Mouse (Mus musculus): ENCODE data around the gene Btbd2. TPM values are rescaled to one million over a fixed set of nuclear protein-coding genes. Genes with fewer than 3 reads are reported as not detected.
A peak's percentile ranks its signal among the peaks of the same experiment; 100 is the strongest.
"Not testable (repeated sequence)": the region's sequence is repeated elsewhere in the genome, so short reads cannot be mapped to it uniquely, and the experiment has no call there.

Btbd2 gene
- polyA plus RNA-seq, 1 experiment from 2014 or later = 78.3 TPM

GRCm38 (mm10) chr10:80649910-80650309, 7.0 kb downstream of the Btbd2 start:
- not testable (repeated sequence) for H3K27ac ChIP-seq (ENCODE audit: low read depth, low read length); ATAC-seq (replicated peaks; ENCODE audit: low FRiP score); H3K9me3 ChIP-seq (ENCODE audit: control insufficient read depth, low read length); H3K4me3 ChIP-seq (ENCODE audit: low read depth, low read length); H3K9ac ChIP-seq (ENCODE audit: low read length); H3K27me3 ChIP-seq (ENCODE audit: control insufficient read depth, insufficient read depth, low read length); H3K4me2 ChIP-seq (ENCODE audit: low read depth, low read length, severe bottlenecking); H3K36me3 ChIP-seq (ENCODE audit: control insufficient read depth, insufficient read depth, low read length); DNase-seq (ENCODE audit: low spot score); H3K4me1 ChIP-seq (replicated peaks; ENCODE audit: control insufficient read depth, insufficient read depth, low read length)
- 91% methylated on average over 6 of the region's 6 CpGs for WGBS

GRCm38 (mm10) chr10:80646936-80647335, 9.9 kb downstream of the Btbd2 start:
- Histone ChIP-seq H3K4me1 (replicated peaks; ENCODE audit: control insufficient read depth, insufficient read depth, low read length) (no peaks in the 10 kb centered on the region), H3K4me2 (ENCODE audit: low read depth, low read length, severe bottlenecking) (no peak overlapping the region), H3K4me3 (ENCODE audit: low read depth, low read length) (no peak overlapping the region), H3K27ac (ENCODE audit: low read depth, low read length) (no peak overlapping the region), H3K9me3 (ENCODE audit: control insufficient read depth, low read length) (no peaks in the 10 kb centered on the region), H3K9ac (ENCODE audit: low read length) (no peak overlapping the region), H3K27me3 (ENCODE audit: control insufficient read depth, insufficient read depth, low read length) (no peaks in the 10 kb centered on the region), H3K36me3 (ENCODE audit: control insufficient read depth, insufficient read depth, low read length) (no peaks in the 10 kb centered on the region; the same call in 1 of the 2 replicates)
- ATAC-seq (replicated peaks; ENCODE audit: low FRiP score) (no peak), DNase-seq (ENCODE audit: low spot score) (no peak)
- 92% methylated on average over 10 of the region's 10 CpGs for WGBS

- DNase-seq (ENCODE audit: low spot score) = no peak
- Histone ChIP-seq H3K27ac (ENCODE audit: low read depth, low read length) (no peak overlapping the region), H3K4me1 (replicated peaks; ENCODE audit: control insufficient read depth, insufficient read depth, low read length) (no peaks in the 10 kb centered on the region), H3K9ac (ENCODE audit: low read length) (no peak overlapping the region), H3K27me3 (ENCODE audit: control insufficient read depth, insufficient read depth, low read length) (no peaks in the 10 kb centered on the region), H3K4me2 (ENCODE audit: low read depth, low read length, severe bottlenecking) (no peak overlapping the region), H3K9me3 (ENCODE audit: control insufficient read depth, low read length) (no peaks in the 10 kb centered on the region), H3K36me3 (ENCODE audit: control insufficient read depth, insufficient read depth, low read length) (peaks cover 20% of the 10 kb centered on the region), H3K4me3 (ENCODE audit: low read depth, low read length) (no peak overlapping the region)
- ATAC-seq (replicated peaks; ENCODE audit: low FRiP score) = no peak
- WGBS = 90% methylated on average over 6 of the region's 6 CpGs
Observed at GRCm38 (mm10) chr10:80635345-80635744, 21.5 kb downstream of the Btbd2 start.

GRCm38 (mm10) chr10:80628925-80629324, 27.9 kb downstream of the Btbd2 start:
- no peak overlapping the region for H3K9ac ChIP-seq (ENCODE audit: low read length)
- ATAC-seq (replicated peaks; ENCODE audit: low FRiP score) = no peak
- H3K36me3 ChIP-seq (ENCODE audit: control insufficient read depth, insufficient read depth, low read length) = no peaks in the 10 kb centered on the region
- H3K4me2 ChIP-seq (ENCODE audit: low read depth, low read length, severe bottlenecking) = no peak overlapping the region
- 90% methylated on average over 9 of the region's 9 CpGs for WGBS
- no peak overlapping the region for H3K4me3 ChIP-seq (ENCODE audit: low read depth, low read length)
- peaks cover 8% of the 10 kb centered on the region; the same call in 1 of the 2 replicates for H3K4me1 ChIP-seq (replicated peaks; ENCODE audit: control insufficient read depth, insufficient read depth, low read length)
- no peaks in the 10 kb centered on the region for H3K9me3 ChIP-seq (ENCODE audit: control insufficient read depth, low read length)
- no peak for DNase-seq (ENCODE audit: low spot score)
- no peak overlapping the region for H3K27ac ChIP-seq (ENCODE audit: low read depth, low read length)
- no peaks in the 10 kb centered on the region for H3K27me3 ChIP-seq (ENCODE audit: control insufficient read depth, insufficient read depth, low read length)

GRCm38 (mm10) chr10:80627685-80628084, 29.2 kb downstream of the Btbd2 start:
- no peaks in the 10 kb centered on the region for H3K9me3 ChIP-seq (ENCODE audit: control insufficient read depth, low read length)
- no peak overlapping the region for H3K4me3 ChIP-seq (ENCODE audit: low read depth, low read length)
- DNase-seq (ENCODE audit: low spot score) = no peak
- H3K27me3 ChIP-seq (ENCODE audit: control insufficient read depth, insufficient read depth, low read length) = no peaks in the 10 kb centered on the region
- H3K36me3 ChIP-seq (ENCODE audit: control insufficient read depth, insufficient read depth, low read length) = no peaks in the 10 kb centered on the region
- H3K4me2 ChIP-seq (ENCODE audit: low read depth, low read length, severe bottlenecking) = no peak overlapping the region
- H3K4me1 ChIP-seq (replicated peaks; ENCODE audit: control insufficient read depth, insufficient read depth, low read length) = peaks cover 15% of the 10 kb centered on the region; the same call in 1 of the 2 replicates
- H3K27ac ChIP-seq (ENCODE audit: low read depth, low read length) = no peak overlapping the region
- WGBS = 62% methylated on average over 2 of the region's 2 CpGs
- no peak for ATAC-seq (replicated peaks; ENCODE audit: low FRiP score)
- H3K9ac ChIP-seq (ENCODE audit: low read length) = no peak overlapping the region

GRCm38 (mm10) chr10:80625764-80626163, 31.1 kb downstream of the Btbd2 start:
- Histone ChIP-seq H3K27ac (ENCODE audit: low read depth, low read length) (no peak overlapping the region), H3K4me2 (ENCODE audit: low read depth, low read length, severe bottlenecking) (no peak overlapping the region), H3K9ac (ENCODE audit: low read length) (no peak overlapping the region), H3K27me3 (ENCODE audit: control insufficient read depth, insufficient read depth, low read length) (no peaks in the 10 kb centered on the region), H3K9me3 (ENCODE audit: control insufficient read depth, low read length) (no peaks in the 10 kb centered on the region), H3K4me1 (replicated peaks; ENCODE audit: control insufficient read depth, insufficient read depth, low read length) (peaks cover 19% of the 10 kb centered on the region; the same call in 1 of the 2 replicates), H3K36me3 (ENCODE audit: control insufficient read depth, insufficient read depth, low read length) (no peaks in the 10 kb centered on the region), H3K4me3 (ENCODE audit: low read depth, low read length) (no peak overlapping the region)
- DNase-seq (ENCODE audit: low spot score) = no peak
- ATAC-seq (replicated peaks; ENCODE audit: low FRiP score) = no peak
- 94% methylated on average over 4 of the region's 4 CpGs for WGBS

- H3K4me2 ChIP-seq (ENCODE audit: low read depth, low read length, severe bottlenecking) = peak overlapping the region; percentile 64
- 17% methylated on average over 15 of the region's 15 CpGs for WGBS
- H3K9ac ChIP-seq (ENCODE audit: low read length) = peak overlapping the region; percentile 89
- no peaks in the 10 kb centered on the region for H3K27me3 ChIP-seq (ENCODE audit: control insufficient read depth, insufficient read depth, low read length)
- H3K36me3 ChIP-seq (ENCODE audit: control insufficient read depth, insufficient read depth, low read length) = no peaks in the 10 kb centered on the region
- no peaks in the 10 kb centered on the region for H3K9me3 ChIP-seq (ENCODE audit: control insufficient read depth, low read length)
- no peak for ATAC-seq (replicated peaks; ENCODE audit: low FRiP score)
- peak overlapping the region; percentile 37 for H3K27ac ChIP-seq (ENCODE audit: low read depth, low read length)
- peaks cover 19% of the 10 kb centered on the region; the same call in 1 of the 2 replicates for H3K4me1 ChIP-seq (replicated peaks; ENCODE audit: control insufficient read depth, insufficient read depth, low read length)
- H3K4me3 ChIP-seq (ENCODE audit: low read depth, low read length) = peak overlapping the region; percentile 84
- DNase-seq (ENCODE audit: low spot score) = peak; percentile 73
Observed at GRCm38 (mm10) chr10:80623457-80624191, 33.2 kb downstream of the Btbd2 start.

GRCm38 (mm10) chr10:80622661-80623456, 34.0 kb downstream of the Btbd2 start, which contains the start of gene Csnk1g2:
Gene Csnk1g2 (plus strand): TSS chr10:80622838.
- Histone ChIP-seq H3K27ac (ENCODE audit: low read depth, low read length) (peak within 1 kb of the TSS; percentile 91), H3K9ac (ENCODE audit: low read length) (peak within 1 kb of the TSS; percentile 89), H3K36me3 (ENCODE audit: control insufficient read depth, insufficient read depth, low read length) (no peaks in the 10 kb centered on the region), H3K9me3 (ENCODE audit: control insufficient read depth, low read length) (no peaks in the 10 kb centered on the region), H3K27me3 (ENCODE audit: control insufficient read depth, insufficient read depth, low read length) (no peaks in the 10 kb centered on the region), H3K4me1 (replicated peaks; ENCODE audit: control insufficient read depth, insufficient read depth, low read length) (peaks cover 19% of the 10 kb centered on the region; the same call in 1 of the 2 replicates), H3K4me3 (ENCODE audit: low read depth, low read length) (peak within 1 kb of the TSS; percentile 84), H3K4me2 (ENCODE audit: low read depth, low read length, severe bottlenecking) (peak within 1 kb of the TSS; percentile 64)
- peak; percentile 79 for DNase-seq (ENCODE audit: low spot score)
- 1% methylated on average over 74 of the region's 85 CpGs for WGBS
- ATAC-seq (replicated peaks; ENCODE audit: low FRiP score) = no peak; the same call in 1 of the 2 replicates

All from forebrain, embryonic 11.5 days (tissue).